Mouse (Mus musculus) liver, embryonic 14.5 days (tissue): ENCODE data around the gene Gnb5. TPM values are rescaled to one million over a fixed set of nuclear protein-coding genes. Genes with fewer than 3 reads are reported as not detected.

ENCODE experiments used
- ATAC-seq: fragments of 200-750 bp; cut with Nextera tagmentation; 2 replicates; pipeline ENCODE4 v1.8.0; 2017; ENCODE audit warnings: moderate number of reproducible peaks, mild to moderate bottlenecking, moderate library complexity; ENCODE audit not compliant: insufficient read depth
- DNase-seq, 3 experiments: peaks; one replicate each; pipeline ENCODE4 v3.0.0-alpha.2; 2012 to 2013; ENCODE audit warnings: low read depth in 3 of 3, low spot score in 3 of 3
- H3K27ac ChIP-seq: fragments of 300-500 bp; sonication (generic); 2 replicates; pipeline ENCODE4 v1.5.1; 2014; ENCODE audit warnings: moderate library complexity, mild to moderate bottlenecking, control low read depth, inconsistent platforms
- H3K27me3 ChIP-seq: fragments of 300-500 bp; sonication (generic); 2 replicates; pipeline ENCODE4 v1.6.1; 2014; ENCODE audit warnings: mild to moderate bottlenecking, low read length, moderate library complexity; ENCODE audit not compliant: control insufficient read depth, insufficient read depth
- H3K36me3 ChIP-seq: fragments of 300-500 bp; sonication (generic); replicated peaks from 2 replicates; pipeline ENCODE4 v1.6.1; 2014; ENCODE audit warnings: low read depth; ENCODE audit not compliant: control insufficient read depth, insufficient read depth
- H3K4me1 ChIP-seq, 2 experiments: fragments of 200-500 bp in 1 of 2; fragments of 300-500 bp in 1 of 2; sonication (generic) in 1 of 2; replicated peaks; 2 replicates each; pipeline ENCODE4 v1.6.1; 2012 to 2014; ENCODE audit warnings: antibody characterized with exemption in 1 of 2, inconsistent platforms in 1 of 2, low read length in 1 of 2; ENCODE audit not compliant: control insufficient read depth in 2 of 2, insufficient read depth in 2 of 2
- H3K4me2 ChIP-seq: fragments of 300-500 bp; sonication (generic); 2 replicates; pipeline ENCODE4 v1.6.1; 2014; ENCODE audit warnings: low read depth, mild to moderate bottlenecking, control low read depth, moderate library complexity
- H3K4me3 ChIP-seq, 2 experiments: fragments of 200-500 bp in 1 of 2; fragments of 300-500 bp in 1 of 2; sonication (generic) in 1 of 2; 2 replicates each; pipeline ENCODE4 v1.5.1; 2012 to 2014; ENCODE audit warnings: low read depth in 2 of 2, low read length in 2 of 2, mild to moderate bottlenecking in 2 of 2, control low read depth in 1 of 2, inconsistent platforms in 1 of 2, moderate library complexity in 1 of 2; ENCODE audit not compliant: insufficient read depth in 1 of 2
- H3K9ac ChIP-seq: fragments of 300-500 bp; sonication (generic); replicated peaks from 2 replicates; pipeline ENCODE4 v1.6.1; 2014; ENCODE audit warnings: mild to moderate bottlenecking, control low read depth, moderate library complexity
- H3K9me3 ChIP-seq: fragments of 300-500 bp; sonication (generic); 2 replicates; pipeline ENCODE4 v1.6.1; 2016; ENCODE audit warnings: low read length, mixed read lengths; ENCODE audit not compliant: control insufficient read depth
- CTCF ChIP-seq: IDR thresholded peaks from 2 replicates; pipeline ENCODE4 v1.5.1; 2016; ENCODE audit warnings: antibody characterized with exemption, low read depth, control low read depth
- EP300 ChIP-seq: IDR thresholded peaks from 2 replicates; pipeline ENCODE4 v1.6.1; 2016; ENCODE audit warnings: antibody characterized with exemption, low read depth
- WGBS: fragments of 180-500 bp; shearing (Covaris S2); extraction: QIAGEN DNeasy Blood & Tissue Kit; methylation state at CpG from one replicate; pipeline ENCODE4 v1.1.7; 2014; ENCODE audit not compliant: insufficient replicate concordance; 5-methylcytosine and 5-hydroxymethylcytosine counted together
- polyA plus RNA-seq, 2 experiments: library from polyadenylated mRNA; depleted of rRNA in 1 of 2; stranded (reverse) in 1 of 2; unstranded in 1 of 2; fragments of >200 nt; fragmentation: Nextera tagmentation in 1 of 2; extraction: Ambion mirVana in 1 of 2; gene quantifications; 2 replicates each; pipeline versions ENCODE4 v1.2.1 to v1.2.3; 2012 to 2014

Gnb5 gene
- polyA plus RNA-seq, 2 experiments: 0.89 to 1.2 TPM

GRCm38 (mm10) chr9:75285363-75285762 is 20.7 kb upstream of the Gnb5 start:
- Histone ChIP-seq H3K9me3 (no peaks in the 10 kb centered on the region), H3K4me1 (no peaks in the 10 kb centered on the region), H3K4me3 (no peak overlapping the region), H3K9ac (no peak overlapping the region), H3K27me3 (no peaks in the 10 kb centered on the region), H3K36me3 (no peaks in the 10 kb centered on the region), H3K4me2 (no peak overlapping the region), H3K27ac (no peak overlapping the region)
- WGBS: 59% methylated on average over 6 of the region's 6 CpGs
- ATAC-seq (no peak), DNase-seq (no peak)
- TF ChIP-seq CTCF: 0 out of 2 replicates have a peak, but pooled peaks have one; percentile 14
- TF ChIP-seq EP300: no peak

- Histone ChIP-seq H3K27ac (no peak overlapping the region), H3K9me3 (no peaks in the 10 kb centered on the region), H3K4me2 (no peak overlapping the region), H3K27me3 (no peaks in the 10 kb centered on the region), H3K9ac (no peak overlapping the region), H3K36me3 (no peaks in the 10 kb centered on the region), H3K4me3 (no peak overlapping the region), H3K4me1 (no peaks in the 10 kb centered on the region)
- no peak for ATAC-seq
- TF ChIP-seq EP300: no peak
- no peak for TF ChIP-seq CTCF
- 67% methylated on average over 6 of the region's 6 CpGs for WGBS
- no peak for DNase-seq
Observed at GRCm38 (mm10) chr9:75287636-75288035, 18.5 kb upstream of the Gnb5 start.

- TF ChIP-seq EP300 (no peak), CTCF (peak; percentile 40; the same call in 1 of the 2 replicates)
- DNase-seq (no peak), ATAC-seq (no peak)
- H3K4me2 ChIP-seq: no peak overlapping the region
- WGBS: 26% methylated on average over 4 of the region's 4 CpGs
- H3K27ac ChIP-seq: no peak overlapping the region
- H3K27me3 ChIP-seq: no peaks in the 10 kb centered on the region
- H3K9ac ChIP-seq: no peak overlapping the region
- H3K4me1 ChIP-seq: no peaks in the 10 kb centered on the region
- no peak overlapping the region for H3K4me3 ChIP-seq
- H3K36me3 ChIP-seq: no peaks in the 10 kb centered on the region
- H3K9me3 ChIP-seq: no peaks in the 10 kb centered on the region
Observed at GRCm38 (mm10) chr9:75289545-75289944, 16.5 kb upstream of the Gnb5 start.

GRCm38 (mm10) chr9:75299342-75299741 is 6.7 kb upstream of the Gnb5 start:
- WGBS: 54% methylated on average over 2 of the region's 2 CpGs
- no peaks in the 10 kb centered on the region for H3K9me3 ChIP-seq
- H3K4me2 ChIP-seq: no peak overlapping the region
- DNase-seq: no peak
- no peak overlapping the region for H3K9ac ChIP-seq
- no peaks in the 10 kb centered on the region for H3K4me1 ChIP-seq
- no peak for ATAC-seq
- H3K4me3 ChIP-seq: no peak overlapping the region
- H3K36me3 ChIP-seq: no peaks in the 10 kb centered on the region
- H3K27me3 ChIP-seq: no peaks in the 10 kb centered on the region
- H3K27ac ChIP-seq: no peak overlapping the region
- TF ChIP-seq CTCF (peak; percentile 45; the same call in 1 of the 2 replicates), EP300 (no peak)

GRCm38 (mm10) chr9:75303033-75303432 is 3.1 kb upstream of the Gnb5 start:
- H3K36me3 ChIP-seq: no peaks in the 10 kb centered on the region

More at GRCm38 (mm10) chr9:75303033-75303432, 3.1 kb upstream of the Gnb5 start:
- Histone ChIP-seq H3K9ac (no peak overlapping the region), H3K27me3 (no peaks in the 10 kb centered on the region), H3K9me3 (no peaks in the 10 kb centered on the region), H3K27ac (no peak overlapping the region), H3K4me3 (no peak overlapping the region), H3K4me2 (no peak overlapping the region), H3K4me1 (no peaks in the 10 kb centered on the region)
- ATAC-seq (no peak), DNase-seq (no peak)
- WGBS: 57% methylated on average over 2 of the region's 2 CpGs
- TF ChIP-seq EP300 (no peak), CTCF (no peak)
